Mouse (Mus musculus): ENCODE measurements at regions not wholly inside any gene's neighbourhood (a gene's known extent, or its start where the extent isn't known, plus 50 kb on each side); places are given as distances from the start of the nearest gene placed in this dataset.

DNA sequence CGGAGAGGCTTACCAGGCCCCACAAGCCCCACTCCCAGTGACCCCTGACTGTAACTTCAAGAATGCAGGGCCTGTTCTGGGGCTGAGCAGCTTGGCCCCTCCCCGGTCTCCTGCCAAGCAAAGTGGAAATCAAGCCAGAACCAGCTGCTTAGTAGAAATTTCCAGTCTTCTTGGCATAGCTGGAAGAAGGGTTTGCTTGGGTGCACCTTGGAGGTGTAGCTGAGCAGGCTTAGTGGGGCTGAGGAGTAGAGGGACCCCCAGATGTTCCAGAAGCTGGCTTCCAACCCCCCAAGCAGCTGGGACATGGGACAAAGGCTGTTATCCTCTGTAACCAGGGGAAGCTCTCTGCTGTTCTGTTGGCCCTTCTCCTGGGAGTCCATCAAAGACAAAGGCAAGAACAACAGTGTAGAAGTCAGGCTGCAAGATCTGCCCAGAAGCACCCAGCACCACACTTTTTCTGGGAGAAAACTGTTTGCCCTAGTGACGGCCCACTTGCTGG is 94.0 kb downstream of the 1700001O22Rik start:
- peaks cover 32% of the 10 kb centered on the region for H3K4me1 ChIP-seq (ENCODE audit: control insufficient read depth, insufficient read depth, low read length)
- H3K27ac ChIP-seq (ENCODE audit: insufficient read depth, low read length) = peak overlapping the region; percentile 99
- TF ChIP-seq CTCF (IDR thresholded peaks at IDR 0.05; ENCODE audit: borderline replicate concordance, insufficient read depth, low read depth, low read length) (no peak), POLR2A (IDR thresholded peaks at IDR 0.05; ENCODE audit: borderline replicate concordance, insufficient read depth, low read length) (no peak)
- H3K4me3 ChIP-seq (replicated peaks; ENCODE audit: insufficient read depth, low read depth, low read length) = no peak overlapping the region
- no peaks in the 10 kb centered on the region for H3K27me3 ChIP-seq (ENCODE audit: control insufficient read depth, insufficient read depth, low read length)
- DNase-seq = peak in 1 of 2 experiments; percentile 42
- WGBS = 62% methylated on average over 3 of the region's 3 CpGs

DNA sequence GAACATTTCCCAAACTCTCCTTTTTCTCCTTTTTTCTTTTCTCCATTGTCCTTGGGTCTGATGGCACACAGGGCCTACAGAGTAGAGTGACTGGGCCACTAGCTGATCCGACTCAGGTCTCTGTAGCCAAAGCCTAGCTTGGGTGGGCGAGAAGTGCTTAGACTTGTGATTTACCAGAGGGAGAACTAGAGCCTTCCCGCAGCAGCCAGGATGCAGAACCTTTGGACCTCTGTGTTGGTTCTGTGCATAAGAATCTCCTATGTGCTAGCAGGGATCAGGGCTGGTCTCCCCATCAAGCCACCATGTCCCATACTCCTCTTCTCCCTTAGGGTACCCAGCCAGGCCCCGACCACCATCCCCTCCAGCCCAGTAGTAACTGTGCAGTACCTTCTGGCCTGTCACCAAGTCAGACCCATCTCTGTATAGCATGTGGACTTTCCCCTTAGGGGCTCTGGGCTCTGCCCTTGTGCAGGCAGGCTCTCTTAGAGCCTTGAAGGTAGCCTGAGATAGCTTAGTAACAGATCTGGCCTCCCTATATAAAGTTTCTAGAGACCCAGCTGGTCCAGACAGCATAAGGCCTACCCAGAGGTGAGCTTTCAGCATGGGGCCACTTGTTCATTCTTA is 94.6 kb downstream of the 1700001O22Rik start:
- no peaks in the 10 kb centered on the region for H3K27me3 ChIP-seq (ENCODE audit: control insufficient read depth, insufficient read depth, low read length)
- peaks cover 32% of the 10 kb centered on the region for H3K4me1 ChIP-seq (ENCODE audit: control insufficient read depth, insufficient read depth, low read length)
- DNase-seq = peak in 1 of 2 experiments; percentile 43
- TF ChIP-seq CTCF (IDR thresholded peaks at IDR 0.05; ENCODE audit: borderline replicate concordance, insufficient read depth, low read depth, low read length) = no peak
- no peak for TF ChIP-seq POLR2A (IDR thresholded peaks at IDR 0.05; ENCODE audit: borderline replicate concordance, insufficient read depth, low read length)
- 92% methylated on average over 4 of the region's 4 CpGs for WGBS
- H3K4me3 ChIP-seq (replicated peaks; ENCODE audit: insufficient read depth, low read depth, low read length) = no peak overlapping the region
- peak overlapping the region; percentile 99 for H3K27ac ChIP-seq (ENCODE audit: insufficient read depth, low read length)

- H3K4me1 ChIP-seq (ENCODE audit: control insufficient read depth, insufficient read depth, low read length) = peaks cover 32% of the 10 kb centered on the region
- H3K4me3 ChIP-seq (replicated peaks; ENCODE audit: insufficient read depth, low read depth, low read length) = peak overlapping the region; percentile 55
- peak overlapping the region; percentile 99 for H3K27ac ChIP-seq (ENCODE audit: insufficient read depth, low read length)
- no peaks in the 10 kb centered on the region for H3K27me3 ChIP-seq (ENCODE audit: control insufficient read depth, insufficient read depth, low read length)
- TF ChIP-seq POLR2A (IDR thresholded peaks at IDR 0.05; ENCODE audit: borderline replicate concordance, insufficient read depth, low read length) (no peak; the same call in 1 of the 2 replicates), CTCF (IDR thresholded peaks at IDR 0.05; ENCODE audit: borderline replicate concordance, insufficient read depth, low read depth, low read length) (no peak)
- peak; percentile 65 to 72 for DNase-seq
- WGBS = under 1% methylated on average over 45 of the region's 48 CpGs
Observed at GRCm38 (mm10) chr2:30708001-30708683, 95.3 kb downstream of the 1700001O22Rik start.

DNA sequence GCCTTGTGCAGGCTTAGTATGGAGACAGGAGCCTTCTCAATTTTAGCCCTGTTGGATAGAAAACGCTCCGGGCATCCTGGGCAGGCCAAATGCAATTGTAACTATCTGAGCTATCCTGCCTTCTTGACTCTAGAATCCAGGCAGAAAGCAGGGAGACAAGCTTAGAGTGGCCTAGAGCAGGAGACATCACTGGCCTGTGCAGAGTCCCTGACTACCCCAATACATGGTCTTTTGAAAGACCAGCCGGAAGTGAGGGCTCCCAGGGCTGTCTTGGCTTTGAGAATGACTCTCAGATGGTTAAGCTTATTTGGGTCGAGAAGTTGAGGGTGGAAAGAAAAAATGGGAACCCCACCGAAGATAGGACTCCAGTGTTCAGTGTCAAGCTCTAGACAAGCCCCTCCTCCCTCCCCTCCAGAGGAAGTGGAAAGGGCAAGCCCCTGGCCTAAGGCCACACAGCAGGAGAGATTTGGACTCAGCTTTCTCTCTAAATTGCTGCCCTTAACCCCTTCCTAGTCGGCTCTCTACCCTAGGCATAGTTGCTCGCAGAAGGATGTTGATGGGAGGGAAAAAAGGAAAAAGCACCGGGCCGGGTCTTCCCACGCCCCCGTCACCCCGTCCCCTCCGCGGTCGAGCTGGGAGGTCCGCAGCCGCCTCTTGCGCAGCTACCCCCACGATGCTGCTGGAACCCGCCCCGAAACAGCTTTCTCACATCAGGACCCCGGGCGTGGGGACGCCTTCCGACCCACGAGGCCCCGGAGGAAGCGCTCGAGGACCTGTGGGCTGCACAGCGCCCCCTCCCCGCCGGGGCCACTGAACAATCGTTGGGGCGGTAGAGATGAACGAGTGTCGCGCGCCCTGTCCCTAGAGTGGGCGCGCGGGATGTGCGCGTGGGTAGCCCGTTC is 96.1 kb downstream of the 1700001O22Rik start:
- DNase-seq = peak in 1 of 2 experiments; percentile 73
- Histone ChIP-seq H3K4me1 (ENCODE audit: control insufficient read depth, insufficient read depth, low read length) (peaks cover 29% of the 10 kb centered on the region), H3K4me3 (replicated peaks; ENCODE audit: insufficient read depth, low read depth, low read length) (peak overlapping the region; percentile 55), H3K27me3 (ENCODE audit: control insufficient read depth, insufficient read depth, low read length) (no peaks in the 10 kb centered on the region), H3K27ac (ENCODE audit: insufficient read depth, low read length) (peak overlapping the region; percentile 99)
- TF ChIP-seq POLR2A (IDR thresholded peaks at IDR 0.05; ENCODE audit: borderline replicate concordance, insufficient read depth, low read length) = 0 out of 2 replicates have a peak, but pooled peaks have one; percentile 25
- no peak for TF ChIP-seq CTCF (IDR thresholded peaks at IDR 0.05; ENCODE audit: borderline replicate concordance, insufficient read depth, low read depth, low read length)
- WGBS = 5% methylated on average over 44 of the region's 44 CpGs

- WGBS = 74% methylated on average over 5 of the region's 5 CpGs
- no peak for TF ChIP-seq POLR2A (IDR thresholded peaks at IDR 0.05; ENCODE audit: borderline replicate concordance, insufficient read depth, low read length)
- TF ChIP-seq CTCF (IDR thresholded peaks at IDR 0.05; ENCODE audit: borderline replicate concordance, insufficient read depth, low read depth, low read length) = no peak
- Histone ChIP-seq H3K27me3 (ENCODE audit: control insufficient read depth, insufficient read depth, low read length) (no peaks in the 10 kb centered on the region), H3K4me3 (replicated peaks; ENCODE audit: insufficient read depth, low read depth, low read length) (no peak overlapping the region), H3K4me1 (ENCODE audit: control insufficient read depth, insufficient read depth, low read length) (peaks cover 24% of the 10 kb centered on the region), H3K27ac (ENCODE audit: insufficient read depth, low read length) (no peak overlapping the region)
- DNase-seq = no peak
Observed at GRCm38 (mm10) chr2:30706036-30706435, 97.4 kb downstream of the 1700001O22Rik start.

GRCm38 (mm10) chr2:30703308-30703707 is 100.2 kb downstream of the 1700001O22Rik start:
- H3K4me1 ChIP-seq (ENCODE audit: control insufficient read depth, insufficient read depth, low read length) = peaks cover 33% of the 10 kb centered on the region
- 93% methylated on average over 1 of the region's 1 CpGs for WGBS
- DNase-seq = no peak
- H3K27me3 ChIP-seq (ENCODE audit: control insufficient read depth, insufficient read depth, low read length) = no peaks in the 10 kb centered on the region
- H3K27ac ChIP-seq (ENCODE audit: insufficient read depth, low read length) = no peak overlapping the region
- TF ChIP-seq POLR2A (IDR thresholded peaks at IDR 0.05; ENCODE audit: borderline replicate concordance, insufficient read depth, low read length) = no peak
- TF ChIP-seq CTCF (IDR thresholded peaks at IDR 0.05; ENCODE audit: borderline replicate concordance, insufficient read depth, low read depth, low read length) = no peak
- H3K4me3 ChIP-seq (replicated peaks; ENCODE audit: insufficient read depth, low read depth, low read length) = no peak overlapping the region

DNA sequence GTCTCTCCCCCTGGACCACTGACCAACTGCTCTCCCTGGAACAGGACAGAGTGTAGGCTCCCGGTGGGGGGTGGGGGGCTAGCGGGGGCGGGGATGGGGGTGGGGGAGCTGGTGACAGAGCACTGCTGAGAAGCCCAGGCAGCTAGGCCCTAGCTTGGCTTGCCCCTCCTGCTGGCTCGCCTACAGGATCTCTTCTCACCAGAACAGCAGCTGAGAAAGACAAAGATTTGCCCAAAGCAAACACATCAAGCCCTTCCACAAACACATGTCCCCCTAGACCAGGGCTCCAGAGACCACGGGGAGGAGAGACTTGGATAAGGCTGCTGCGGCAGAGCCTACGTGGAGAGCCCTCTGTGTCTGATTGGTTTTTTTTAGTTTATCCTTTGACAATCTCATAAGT is 100.8 kb downstream of the 1700001O22Rik start:
- TF ChIP-seq POLR2A (IDR thresholded peaks at IDR 0.05; ENCODE audit: borderline replicate concordance, insufficient read depth, low read length) (no peak), CTCF (IDR thresholded peaks at IDR 0.05; ENCODE audit: borderline replicate concordance, insufficient read depth, low read depth, low read length) (no peak)
- 27% methylated on average over 7 of the region's 7 CpGs for WGBS
- no peak for DNase-seq
- Histone ChIP-seq H3K27me3 (ENCODE audit: control insufficient read depth, insufficient read depth, low read length) (no peaks in the 10 kb centered on the region), H3K4me3 (replicated peaks; ENCODE audit: insufficient read depth, low read depth, low read length) (no peak overlapping the region), H3K27ac (ENCODE audit: insufficient read depth, low read length) (no peak overlapping the region), H3K4me1 (ENCODE audit: control insufficient read depth, insufficient read depth, low read length) (peaks cover 35% of the 10 kb centered on the region)
